Mouse (Mus musculus): ENCODE results near the gene Trmt44. TPM values are rescaled to one million over a fixed set of nuclear protein-coding genes. Genes with fewer than 3 reads are reported as not detected.
A peak's percentile ranks its signal among the peaks of the same experiment; 100 is the strongest.

Trmt44 gene
- polyA plus RNA-seq, 1 experiment from 2014 or later: 9.1 TPM

DNA sequence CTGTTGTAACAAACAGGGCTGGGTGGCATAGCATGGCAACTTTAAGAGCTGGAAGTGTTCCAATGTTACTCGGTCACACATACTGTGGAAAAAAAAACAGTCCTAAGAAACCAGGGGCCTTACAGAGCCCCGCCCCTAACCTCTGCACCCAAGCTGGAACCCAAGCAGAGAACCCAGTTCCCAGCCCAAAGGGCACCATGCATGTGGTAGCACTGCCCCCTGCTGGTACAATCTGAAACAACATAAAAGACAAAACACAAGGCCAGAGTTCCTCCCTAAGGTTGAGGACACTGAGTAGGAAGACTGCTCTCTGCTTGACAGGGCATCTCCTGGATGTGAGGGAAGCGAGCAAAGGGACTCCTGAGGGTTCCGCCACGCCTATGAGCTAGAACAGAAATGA lies 64.3 kb downstream of the Trmt44 start:
- Histone ChIP-seq H3K4me2 (ENCODE audit: low read depth, low read length) (no peak overlapping the region), H3K4me3 (ENCODE audit: low read length) (no peak overlapping the region), H3K9ac (ENCODE audit: low read length) (no peak overlapping the region), H3K9me3 (ENCODE audit: control insufficient read depth, low read length) (no peaks in the 10 kb centered on the region), H3K36me3 (ENCODE audit: control insufficient read depth, insufficient read depth, low read length) (no peaks in the 10 kb centered on the region), H3K4me1 (replicated peaks; ENCODE audit: control insufficient read depth, insufficient read depth, low read length) (no peaks in the 10 kb centered on the region), H3K27me3 (ENCODE audit: control insufficient read depth, insufficient read depth, low read depth, low read length) (no peaks in the 10 kb centered on the region), H3K27ac (ENCODE audit: low read length) (no peak overlapping the region)
- ATAC-seq (ENCODE audit: low read depth): peak; percentile 41; the same call in 1 of the 2 replicates
- WGBS: 14% methylated on average over 5 of the region's 5 CpGs

Other genes starting within 250 kb of the Trmt44 start
- not detected in 2 replicates for gene Hmx1, start 186.0 kb downstream of the Trmt44 start, polyA plus RNA-seq (2015; fragmentation: Nextera tagmentation; extraction: Ambion mirVana)
- 8.1 and 9.0 TPM in 2 replicates for gene Cpz, start 49.4 kb downstream of the Trmt44 start, polyA plus RNA-seq (2015; fragmentation: Nextera tagmentation; extraction: Ambion mirVana)
- 13.9 and 14.3 TPM in 2 replicates for gene Acox3, start 8.0 kb upstream of the Trmt44 start, polyA plus RNA-seq (2015; fragmentation: Nextera tagmentation; extraction: Ambion mirVana)
- 36.9 and 37.9 TPM in 2 replicates for gene Htra3, start 104.7 kb upstream of the Trmt44 start, polyA plus RNA-seq (2015; fragmentation: Nextera tagmentation; extraction: Ambion mirVana)
- gene Sh3tc1, start 164.9 kb upstream of the Trmt44 start, polyA plus RNA-seq (2015; fragmentation: Nextera tagmentation; extraction: Ambion mirVana): 15.3 and 16.8 TPM in 2 replicates
- gene Ablim2, start 182.8 kb upstream of the Trmt44 start, polyA plus RNA-seq (2015; fragmentation: Nextera tagmentation; extraction: Ambion mirVana): 0.77 and 1.5 TPM in 2 replicates